Mouse (Mus musculus): ENCODE results near the gene Pfn2.
"Not testable (repeated sequence)": the region's sequence is repeated elsewhere in the genome, so short reads cannot be mapped to it uniquely, and the experiment has no call there.

Gene Pfn2

DNA sequence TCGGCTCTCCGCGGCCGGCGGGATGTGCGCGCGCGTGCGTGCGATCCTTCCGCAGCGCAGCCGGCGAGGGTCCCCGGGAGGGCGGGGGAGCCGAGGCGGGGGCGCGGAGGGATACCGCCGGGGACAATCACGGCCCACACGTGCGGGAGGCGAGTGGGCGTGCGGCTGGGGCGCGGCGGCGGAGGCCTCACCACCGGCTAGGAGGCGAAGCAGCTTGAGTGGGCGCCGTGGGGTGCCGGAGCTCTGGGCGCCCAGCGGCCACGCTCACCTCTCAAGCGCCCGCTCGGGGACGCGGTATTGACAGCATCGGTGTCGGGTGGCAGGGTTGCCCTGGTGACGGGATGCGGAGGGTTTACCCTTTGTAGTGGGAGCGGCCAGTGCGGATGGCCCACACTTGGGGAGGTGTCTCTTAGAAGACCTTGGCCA is at the start of gene Pfn2:
TSS of gene Pfn2 (minus strand) at position 320 of the 426 bp plus-strand sequence.
- DNase-seq (ENCODE audit: low read depth) = no peak

DNA sequence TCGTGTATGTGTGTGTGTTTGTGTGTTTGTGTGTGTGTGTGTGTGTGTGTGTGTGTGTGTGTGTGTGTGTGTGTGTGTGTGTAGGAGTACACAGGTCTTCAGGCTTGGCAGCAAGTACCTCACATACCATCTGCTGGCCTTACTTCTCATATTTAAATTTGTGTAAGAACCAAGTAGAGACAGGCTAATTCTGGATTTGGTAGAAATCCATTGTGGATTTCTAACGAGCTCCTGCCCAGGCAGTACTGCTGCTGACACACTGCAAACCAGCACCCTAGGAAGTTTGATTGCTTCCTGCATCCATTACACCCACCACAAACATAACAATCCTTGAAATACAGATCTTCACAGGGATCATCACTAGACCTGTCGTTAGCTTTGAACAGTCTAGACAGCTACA is 35.1 kb upstream of the Pfn2 start:
- DNase-seq (ENCODE audit: low read depth) = no peak

DNA sequence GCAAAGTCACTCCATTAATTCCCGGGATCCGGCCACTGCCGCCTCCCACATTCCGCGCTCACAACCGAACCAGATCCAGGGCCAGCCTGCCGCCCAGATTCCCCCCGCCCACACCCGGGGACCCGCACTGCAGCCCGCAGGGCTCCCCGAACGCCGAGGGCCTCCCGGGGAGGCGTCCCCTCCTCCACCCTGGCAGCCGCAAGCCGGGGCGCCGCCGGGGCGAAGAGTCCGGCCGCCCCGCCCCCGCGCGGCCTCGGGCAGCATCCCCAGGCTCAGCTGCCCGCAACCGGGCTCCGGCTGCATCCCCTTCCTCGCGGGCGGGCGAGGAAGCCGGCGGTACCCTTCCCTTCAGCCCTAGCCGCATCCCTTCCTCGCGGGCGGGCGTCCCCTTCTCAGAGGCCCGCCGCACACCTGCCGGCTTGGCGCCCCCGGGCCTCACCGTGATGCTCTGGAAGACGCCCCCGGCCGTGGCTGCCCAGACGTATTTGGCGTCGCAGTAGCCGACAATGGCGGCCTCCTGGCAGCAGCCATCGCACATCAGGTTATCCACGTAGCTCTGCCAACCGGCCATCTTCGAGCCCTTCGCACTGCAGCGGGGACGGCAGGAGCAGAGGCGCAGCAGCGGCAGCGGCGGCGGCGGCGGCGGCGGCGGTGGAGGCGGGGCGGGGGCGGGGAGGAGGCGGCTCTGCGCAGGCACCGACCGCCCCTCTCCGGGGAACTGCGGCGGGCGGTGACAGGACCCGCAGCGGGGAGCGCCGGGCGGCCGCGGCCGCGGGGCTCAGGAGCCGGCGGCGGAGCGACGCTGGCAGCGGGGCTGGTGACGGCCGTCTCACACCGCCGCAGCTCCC is 743 bp downstream of the Pfn2 start:
- DNase-seq (ENCODE audit: low read depth) = no peak

DNA sequence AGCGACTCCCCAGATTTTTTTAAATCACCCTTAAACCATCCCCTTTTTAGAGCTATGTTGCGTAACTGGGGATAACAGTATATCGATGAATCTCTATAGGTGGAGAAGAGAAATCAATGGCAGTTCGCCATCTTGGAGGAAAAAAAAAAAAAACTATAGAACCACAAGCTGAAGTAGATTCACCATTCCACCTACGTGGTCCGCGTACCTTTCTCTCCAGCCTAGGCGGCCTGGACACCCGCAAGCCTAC is 1.3 kb downstream of the Pfn2 start:
- DNase-seq (ENCODE audit: low read depth) = no peak

DNA sequence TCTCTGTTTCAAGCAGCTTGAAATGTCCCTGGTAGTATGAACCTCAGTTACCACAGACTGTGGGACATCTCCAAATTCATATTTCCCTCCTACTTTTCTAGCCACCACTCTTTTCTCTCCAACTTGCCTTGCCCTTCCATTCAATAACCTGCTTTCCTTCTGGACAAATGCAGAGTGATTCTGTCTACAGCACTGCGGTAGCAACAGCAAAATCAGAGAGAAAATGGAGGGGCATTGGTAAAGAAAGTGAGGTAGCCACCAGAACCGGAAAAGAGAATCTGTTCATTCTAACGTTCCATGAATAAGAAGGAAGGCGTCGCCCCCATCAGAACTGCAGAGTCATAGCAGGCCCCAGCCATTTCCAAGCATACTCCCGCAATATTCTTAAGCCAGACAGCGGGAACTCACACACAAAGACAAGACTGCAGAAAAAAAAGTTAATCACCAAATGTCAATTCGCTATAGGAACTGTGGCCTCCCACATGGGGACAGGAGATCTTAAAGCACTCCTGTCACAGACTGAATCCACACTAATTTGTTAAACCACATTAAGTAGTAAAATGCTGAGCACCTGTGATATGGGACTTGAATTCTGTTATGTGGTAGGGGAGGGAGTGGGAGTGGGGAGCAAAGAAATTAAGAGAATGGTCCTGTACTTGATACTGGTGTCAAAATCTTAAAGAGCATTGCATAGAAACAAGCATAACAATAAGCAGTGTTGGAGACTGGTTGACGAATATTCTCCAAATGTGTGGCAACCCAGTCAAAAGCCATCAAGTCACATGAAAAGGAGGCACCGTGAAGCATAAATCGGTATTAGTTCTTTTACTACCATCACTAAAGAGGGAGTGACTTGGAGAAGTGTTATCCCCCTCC is 1.9 kb downstream of the Pfn2 start:
- no peak for DNase-seq (ENCODE audit: low read depth)

DNA sequence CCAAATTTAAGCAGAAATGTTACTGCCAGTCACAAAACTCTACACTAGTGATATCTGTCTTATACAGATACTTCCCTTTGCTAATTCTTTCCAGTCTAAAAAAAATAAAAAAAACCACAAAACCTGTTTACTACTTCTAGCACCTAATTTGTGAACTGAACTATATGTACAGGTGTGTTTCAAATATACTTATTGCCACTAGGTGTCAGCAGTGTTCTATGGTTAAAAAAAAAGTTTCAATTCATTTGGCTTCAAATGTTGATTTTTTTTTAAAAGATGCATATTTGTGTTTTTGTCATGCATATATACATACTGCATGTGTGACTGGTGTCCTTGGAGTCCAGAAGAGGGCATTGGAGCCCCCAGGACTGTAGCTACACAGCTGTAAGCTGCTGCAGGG is 4.1 kb downstream of the Pfn2 start:
- no peak for DNase-seq (ENCODE audit: low read depth)

DNA sequence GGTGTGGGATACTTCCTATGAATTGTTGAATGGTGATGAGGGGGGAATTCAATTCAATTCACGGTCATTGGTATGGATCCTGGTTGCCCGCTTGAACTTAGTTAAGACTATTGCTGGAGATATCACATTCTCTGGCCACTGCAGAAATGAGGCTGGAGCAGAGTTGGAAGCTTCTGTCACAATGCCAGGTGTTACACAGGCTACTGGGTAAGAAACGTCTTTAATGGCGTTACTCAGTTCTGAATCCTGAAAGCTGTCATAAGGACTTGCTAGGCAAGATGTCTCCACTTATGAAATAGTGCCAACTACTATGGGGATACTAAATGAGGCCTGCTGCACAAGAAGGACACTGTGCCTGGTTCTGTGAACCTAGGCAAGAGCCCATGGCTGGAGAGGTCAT is 11.0 kb downstream of the Pfn2 start:
- DNase-seq (ENCODE audit: low read depth) = no peak

DNA sequence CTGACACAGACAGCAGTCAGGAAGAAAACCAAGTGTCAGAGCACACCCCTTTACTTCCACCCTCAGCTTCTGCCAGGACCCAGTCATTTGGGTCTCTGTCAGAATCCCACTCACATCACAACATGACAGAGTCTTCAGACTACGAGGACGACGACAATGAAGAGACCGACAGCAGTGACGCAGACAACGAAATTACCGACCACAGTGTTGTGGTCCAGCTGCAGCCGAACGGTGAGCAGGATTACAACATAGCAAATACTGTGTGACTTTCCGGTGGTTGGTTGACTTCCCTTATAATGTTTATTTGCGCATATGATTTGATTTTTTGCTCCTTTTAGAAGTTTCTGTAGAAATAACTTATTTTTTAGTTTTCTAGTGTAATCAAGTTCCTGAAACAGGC is 14.3 kb downstream of the Pfn2 start:
- no peak for DNase-seq (ENCODE audit: low read depth)

DNA sequence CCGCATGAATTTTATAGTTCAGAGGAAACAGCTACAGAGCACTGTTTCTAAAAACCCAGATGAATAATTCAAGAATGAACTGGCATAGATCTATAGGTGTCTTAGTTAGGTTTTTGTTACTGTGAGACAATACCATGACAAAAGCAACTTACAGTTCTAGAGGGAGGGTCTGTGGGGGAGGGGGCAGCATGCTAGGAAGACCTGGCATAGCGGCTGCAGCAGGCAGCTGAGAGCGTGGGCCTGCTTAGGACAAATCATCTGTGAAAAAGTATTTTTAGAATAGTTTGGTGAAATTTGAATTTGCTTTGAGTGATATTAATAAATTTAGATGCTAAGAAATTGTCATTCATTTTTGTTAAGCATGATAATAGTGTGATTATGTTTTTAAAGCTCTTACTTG is 22.0 kb downstream of the Pfn2 start:
- no peak for DNase-seq (ENCODE audit: low read depth)

DNA sequence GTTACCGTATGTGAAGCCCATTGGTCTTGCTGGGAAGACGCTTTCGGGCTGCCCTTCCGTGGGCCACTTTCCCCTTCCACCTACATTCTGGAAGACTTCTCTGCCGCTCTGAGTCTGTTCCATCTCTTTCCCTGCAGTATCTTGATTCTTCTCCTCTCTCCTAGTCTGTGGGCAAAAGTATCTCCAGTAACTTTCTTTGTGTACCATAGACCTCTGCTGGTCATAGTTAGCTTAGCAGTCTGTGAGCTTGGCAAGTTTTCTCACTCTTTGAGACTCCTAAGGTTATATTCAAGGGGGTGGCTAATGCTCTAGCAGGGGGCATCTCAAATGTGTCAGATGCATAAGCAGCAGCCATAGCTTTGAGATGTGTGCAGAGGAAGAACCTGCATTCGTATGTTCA is 32.4 kb downstream of the Pfn2 start:
- DNase-seq (ENCODE audit: low read depth) = no peak

DNA sequence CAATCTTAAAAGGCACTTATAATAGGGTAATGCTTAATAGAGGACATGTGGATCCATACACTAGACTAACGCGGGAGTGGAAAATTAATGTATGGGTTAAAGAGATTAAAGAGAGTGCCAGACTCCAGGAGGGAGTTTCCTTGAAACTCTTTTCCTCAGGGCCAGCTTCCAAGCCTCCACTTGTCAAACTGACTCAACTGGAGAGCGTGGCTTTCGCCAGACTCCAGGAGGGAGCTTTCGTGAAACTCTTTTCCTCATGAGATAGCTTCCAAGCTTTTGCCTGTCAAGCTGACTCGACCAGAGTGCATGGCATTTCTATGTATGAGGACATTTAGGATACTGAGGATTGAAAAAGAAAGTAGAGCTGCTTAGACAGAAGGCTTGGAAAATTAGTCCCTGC is 52.8 kb downstream of the Pfn2 start:
- not testable (repeated sequence) for DNase-seq (ENCODE audit: low read depth)

Data from c-Kit-positive CD71-negative TER-119-negative erythroid progenitor cells, embryonic 14.5 days (primary cell).